Mouse (Mus musculus): ENCODE data around the gene Tbc1d20. TPM values are rescaled to one million over a fixed set of nuclear protein-coding genes. Genes with fewer than 3 reads are reported as not detected.

The Tbc1d20 gene
- polyA plus RNA-seq, 1 experiment from 2014 or later, result 22.6 TPM

DNA sequence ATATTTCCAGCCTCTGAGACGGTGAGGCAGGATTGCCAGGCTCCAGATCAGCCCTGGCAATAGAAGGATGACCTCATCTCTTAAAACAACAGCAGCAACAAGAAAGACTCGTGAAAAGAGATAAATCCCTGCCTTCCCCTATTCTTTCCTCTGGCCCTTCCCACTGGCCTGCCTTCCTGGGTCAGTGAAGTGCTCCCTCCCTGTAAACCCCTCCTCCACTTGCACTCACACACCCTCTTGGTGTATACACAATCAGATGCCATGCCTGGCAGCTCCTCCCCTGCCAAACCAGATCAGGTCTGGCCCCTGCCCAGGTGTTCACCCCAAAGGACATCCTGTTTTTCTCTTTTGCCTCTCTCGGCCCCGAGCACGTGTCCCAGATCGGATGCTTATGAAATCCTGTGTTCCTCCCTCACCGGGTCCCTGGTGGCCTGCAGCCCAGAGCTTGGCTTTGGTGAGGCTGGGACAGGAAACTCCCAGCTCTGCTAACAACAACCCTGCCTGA, 66.7 kb downstream of the Tbc1d20 start:
- Histone ChIP-seq H3K4me1 (replicated peaks; ENCODE audit: control insufficient read depth, insufficient read depth) (no peaks in the 10 kb centered on the region), H3K9me3 (ENCODE audit: control insufficient read depth, low read length) (no peaks in the 10 kb centered on the region), H3K4me3 (ENCODE audit: low read depth, low read length) (no peak overlapping the region), H3K4me2 (replicated peaks; ENCODE audit: low read depth) (no peak overlapping the region), H3K9ac (ENCODE audit: low read length) (no peak overlapping the region), H3K27ac (replicated peaks) (0 out of 2 replicates have a peak overlapping the region, but pooled peaks have one; percentile 18), H3K36me3 (ENCODE audit: control insufficient read depth, insufficient read depth, low read length) (no peaks in the 10 kb centered on the region), H3K27me3 (ENCODE audit: control insufficient read depth, insufficient read depth, low read length) (no peaks in the 10 kb centered on the region)
- peak; percentile 61 for DNase-seq (ENCODE audit: low spot score)
- WGBS, result 13% methylated on average over 7 of the region's 7 CpGs
- TF ChIP-seq CTCF (IDR thresholded peaks at IDR 0.05; ENCODE audit: low read depth) (no peak), EP300 (optimal IDR thresholded peaks at IDR 0.05) (no peak)
- peak; percentile 81 for ATAC-seq (ENCODE audit: low FRiP score, low TSS enrichment)

DNA sequence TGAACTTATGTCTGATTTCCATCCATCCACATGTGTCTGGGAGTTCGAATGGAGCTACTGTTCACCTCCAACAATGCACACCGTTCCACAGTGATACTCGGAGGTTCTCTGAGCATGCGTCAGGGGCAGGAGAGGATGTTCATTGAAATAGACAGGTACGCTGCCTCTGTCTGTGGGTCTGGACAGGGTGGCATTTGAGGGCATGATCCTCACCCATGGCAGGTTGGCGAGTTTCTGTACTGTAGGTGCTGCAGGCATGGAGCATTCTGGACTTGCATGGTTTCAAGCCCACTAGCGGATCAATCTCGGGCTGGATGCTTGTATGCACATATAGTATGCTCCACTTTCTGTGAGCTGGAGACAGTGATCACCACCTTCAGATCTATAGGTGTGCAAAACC, 67.6 kb downstream of the Tbc1d20 start:
- H3K9ac ChIP-seq (ENCODE audit: low read length), result no peak overlapping the region
- no peak for ATAC-seq (ENCODE audit: low FRiP score, low TSS enrichment)
- H3K9me3 ChIP-seq (ENCODE audit: control insufficient read depth, low read length), result no peaks in the 10 kb centered on the region
- no peaks in the 10 kb centered on the region for H3K4me1 ChIP-seq (replicated peaks; ENCODE audit: control insufficient read depth, insufficient read depth)
- H3K27ac ChIP-seq (replicated peaks), result no peak overlapping the region
- no peak for DNase-seq (ENCODE audit: low spot score)
- H3K4me3 ChIP-seq (ENCODE audit: low read depth, low read length), result no peak overlapping the region
- H3K4me2 ChIP-seq (replicated peaks; ENCODE audit: low read depth), result no peak overlapping the region
- H3K36me3 ChIP-seq (ENCODE audit: control insufficient read depth, insufficient read depth, low read length), result no peaks in the 10 kb centered on the region
- H3K27me3 ChIP-seq (ENCODE audit: control insufficient read depth, insufficient read depth, low read length), result no peaks in the 10 kb centered on the region
- TF ChIP-seq CTCF (IDR thresholded peaks at IDR 0.05; ENCODE audit: low read depth), result no peak
- TF ChIP-seq EP300 (optimal IDR thresholded peaks at IDR 0.05), result no peak
- 85% methylated on average over 8 of the region's 8 CpGs for WGBS

Other genes with a start within 250 kb of the Tbc1d20 start
- gene Scrt2, start 212.3 kb upstream of the Tbc1d20 start, polyA plus RNA-seq (2015; fragmentation: Nextera tagmentation; extraction: Ambion mirVana), result not detected in 2 replicates
- 28.4 and 31.4 TPM in 2 replicates for gene Srxn1, start 188.3 kb upstream of the Tbc1d20 start, polyA plus RNA-seq (2015; fragmentation: Nextera tagmentation; extraction: Ambion mirVana)
- gene Tcf15, start 150.3 kb upstream of the Tbc1d20 start, polyA plus RNA-seq (2015; fragmentation: Nextera tagmentation; extraction: Ambion mirVana), result 2.5 and 3.1 TPM in 2 replicates
- gene Csnk2a1, start 67.0 kb upstream of the Tbc1d20 start, polyA plus RNA-seq (2015; fragmentation: Nextera tagmentation; extraction: Ambion mirVana), result 54.1 and 60.7 TPM in 2 replicates
- gene Rbck1, start 38.8 kb downstream of the Tbc1d20 start, polyA plus RNA-seq (2015; fragmentation: Nextera tagmentation; extraction: Ambion mirVana), result 49.8 and 53.6 TPM in 2 replicates
- 2.9 and 3.9 TPM in 2 replicates for gene Trib3, start 50.2 kb downstream of the Tbc1d20 start, polyA plus RNA-seq (2015; fragmentation: Nextera tagmentation; extraction: Ambion mirVana)
- gene Nrsn2, start 82.8 kb downstream of the Tbc1d20 start, polyA plus RNA-seq (2015; fragmentation: Nextera tagmentation; extraction: Ambion mirVana), result 1.1 and 1.5 TPM in 2 replicates
- 2.7 and 3.0 TPM in 2 replicates for gene Sox12, start 104.2 kb downstream of the Tbc1d20 start, polyA plus RNA-seq (2015; fragmentation: Nextera tagmentation; extraction: Ambion mirVana)
- 14.8 and 15.6 TPM in 2 replicates for gene Zcchc3, start 121.2 kb downstream of the Tbc1d20 start, polyA plus RNA-seq (2015; fragmentation: Nextera tagmentation; extraction: Ambion mirVana)
- gene 6820408C15Rik, start 121.8 kb downstream of the Tbc1d20 start, polyA plus RNA-seq (2015; fragmentation: Nextera tagmentation; extraction: Ambion mirVana), result 0.38 TPM in 2 replicates
- gene Defb23, start 170.8 kb downstream of the Tbc1d20 start, polyA plus RNA-seq (2015; fragmentation: Nextera tagmentation; extraction: Ambion mirVana), result not detected in 2 replicates
- gene Defb20, start 183.2 kb downstream of the Tbc1d20 start, polyA plus RNA-seq (2015; fragmentation: Nextera tagmentation; extraction: Ambion mirVana), result not detected in 2 replicates
- gene Defb22, start 196.3 kb downstream of the Tbc1d20 start, polyA plus RNA-seq (2015; fragmentation: Nextera tagmentation; extraction: Ambion mirVana), result not detected in 2 replicates
- gene Defb26, start 217.9 kb downstream of the Tbc1d20 start, polyA plus RNA-seq (2015; fragmentation: Nextera tagmentation; extraction: Ambion mirVana), result not detected in 2 replicates
- not detected in 2 replicates for gene Defb28, start 224.4 kb downstream of the Tbc1d20 start, polyA plus RNA-seq (2015; fragmentation: Nextera tagmentation; extraction: Ambion mirVana)
- not detected in 2 replicates for gene Defb29, start 246.3 kb downstream of the Tbc1d20 start, polyA plus RNA-seq (2015; fragmentation: Nextera tagmentation; extraction: Ambion mirVana)

Data from stomach, postnatal 0 days (tissue).